ENCODE assay signal across 7 mouse cellular contexts in the genomic region with DNA sequence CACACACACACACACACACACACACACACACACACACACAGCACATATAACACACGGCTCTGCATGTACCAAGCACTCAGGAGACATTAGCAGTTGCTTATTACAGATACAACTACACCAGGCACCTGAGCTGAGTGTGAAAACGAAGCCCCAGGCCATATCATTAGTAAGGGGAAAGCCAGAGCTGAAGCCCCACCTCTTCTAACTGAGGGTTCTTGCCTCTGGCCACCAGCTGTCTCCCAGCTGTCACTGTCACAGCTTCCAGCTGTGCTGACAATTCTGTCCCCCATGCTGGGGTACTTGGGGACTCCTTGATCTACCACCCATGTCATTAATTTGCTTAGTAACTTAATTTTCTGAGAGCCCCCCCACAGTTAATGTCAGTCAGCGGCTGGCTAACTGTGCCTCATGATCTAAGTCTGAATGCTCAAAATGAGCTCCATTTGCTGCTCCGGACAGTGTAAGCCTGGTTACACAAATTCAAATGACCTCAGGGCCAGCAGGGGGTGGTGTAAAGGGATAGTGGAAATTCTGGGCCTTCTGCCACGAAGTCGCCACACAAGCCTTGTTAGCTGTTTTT. TPM values are rescaled to one million over a fixed set of nuclear protein-coding genes. Genes with fewer than 3 reads are reported as not detected.
DNase-seq lines count a peak whose midpoint lies in the region.

No protein-coding gene starts in this region.

- WGBS in midbrain, embryonic 10.5 days, result 12% methylated on average over 6 of the region's 6 CpGs

- DNase-seq in ZHBTc4 (ENCODE audit: low read depth, low spot score), result peak; percentile 32
- peak; percentile 79 for DNase-seq in cerebellum, adult 9-11 months
- peak; percentile 28 for DNase-seq in heart, adult 8-10 months (ENCODE audit: low spot score)
- DNase-seq in kidney, postnatal 10 days, result peak; percentile 81
- peak; percentile 32 for DNase-seq in midbrain, embryonic 10.5 days (ENCODE audit: low spot score)
- DNase-seq in c-Kit-positive CD71-positive TER-119-positive erythroid progenitor cells, embryonic 14.5 days (ENCODE audit: low spot score), result no peak
- no peak for DNase-seq in right cerebral cortex, postnatal 25 days

- no peak overlapping the region for H3K4me3 ChIP-seq in midbrain, embryonic 10.5 days

- peaks cover 10% of the 10 kb centered on the region for H3K4me1 ChIP-seq in midbrain, embryonic 10.5 days

- peaks cover 22% of the 10 kb centered on the region for H3K27me3 ChIP-seq in midbrain, embryonic 10.5 days (ENCODE audit: low read depth, poor library complexity, severe bottlenecking)

- H3K27ac ChIP-seq in midbrain, embryonic 10.5 days (replicated peaks), result no peak overlapping the region

- H3K9me3 ChIP-seq in midbrain, embryonic 10.5 days (replicated peaks), result no peaks in the 10 kb centered on the region

- no peaks in the 10 kb centered on the region for H3K36me3 ChIP-seq in midbrain, embryonic 10.5 days

RNA-seq across cellular contexts. Expression of a gene that starts 38.8 kb away (rescaled TPM):
- total RNA-seq in heart, adult 8-10 months (2022), result 10 to 100 TPM; 59.2 to 86.0 (median 63.7) TPM
- 10.5 and 11.3 TPM in 2 replicates for polyA plus RNA-seq in midbrain, embryonic 10.5 days (2016; fragmentation: Nextera tagmentation; extraction: Ambion mirVana)

Comparison
In these comparisons a context has a peak if more than half of its experiments do, and no peak if none do; other contexts are left out.
1. DNase-seq: peak in ZHBTc4 (single experiment), cerebellum, adult 9-11 months (single experiment), heart, adult 8-10 months (single experiment), kidney, postnatal 10 days (single experiment) and midbrain, embryonic 10.5 days (single experiment); none in c-Kit-positive CD71-positive TER-119-positive erythroid progenitor cells, embryonic 14.5 days (single experiment) and right cerebral cortex, postnatal 25 days (single experiment).